Mouse (Mus musculus) limb, embryonic 12.5 days (tissue): ENCODE measurements around the gene Gm26566. TPM values are rescaled to one million over a fixed set of nuclear protein-coding genes. Genes with fewer than 3 reads are reported as not detected.
"Not testable (repeated sequence)": the region's sequence is repeated elsewhere in the genome, so short reads cannot be mapped to it uniquely, and the experiment has no call there.

ENCODE experiments used
- ATAC-seq: fragments of 200-750 bp; cut with Nextera tagmentation; 2 replicates; pipeline ENCODE4 v1.8.0; 2017; ENCODE audit warnings: low read depth, moderate TSS enrichment; ENCODE audit not compliant: insufficient number of reproducible peaks, insufficient read depth, low FRiP score, low TSS enrichment
- H3K27ac ChIP-seq: fragments of 300-500 bp; sonication (generic); 2 replicates; pipeline ENCODE4 v1.5.1; 2016; ENCODE audit warnings: mild to moderate bottlenecking, moderate library complexity
- H3K27me3 ChIP-seq: fragments of 300-500 bp; sonication (generic); 2 replicates; pipeline ENCODE4 v1.6.1; 2016; ENCODE audit warnings: mild to moderate bottlenecking, moderate library complexity
- H3K36me3 ChIP-seq: fragments of 300-500 bp; sonication (generic); 2 replicates; pipeline ENCODE4 v1.6.1; 2016; ENCODE audit warnings: mild to moderate bottlenecking, moderate library complexity
- H3K4me1 ChIP-seq: fragments of 300-500 bp; sonication (generic); replicated peaks from 2 replicates; pipeline ENCODE4 v1.6.1; 2016
- H3K4me2 ChIP-seq: fragments of 300-500 bp; sonication (generic); 2 replicates; pipeline ENCODE4 v1.6.1; 2016; ENCODE audit warnings: mild to moderate bottlenecking, moderate library complexity
- H3K4me3 ChIP-seq: fragments of 300-500 bp; sonication (generic); replicated peaks from 2 replicates; pipeline ENCODE4 v1.5.1; 2016; ENCODE audit warnings: mild to moderate bottlenecking
- H3K9ac ChIP-seq: fragments of 300-500 bp; sonication (generic); replicated peaks from 2 replicates; pipeline ENCODE4 v1.6.1; 2016; ENCODE audit warnings: mild to moderate bottlenecking, moderate library complexity
- H3K9me3 ChIP-seq: fragments of 300-500 bp; sonication (generic); 2 replicates; pipeline ENCODE4 v1.6.1; 2016; ENCODE audit warnings: mild to moderate bottlenecking, moderate library complexity
- WGBS: fragments of 180-500 bp; shearing (Covaris S2); methylation state at CpG from one replicate; pipeline ENCODE4 v1.1.7; 2016; 5-methylcytosine and 5-hydroxymethylcytosine counted together
- polyA plus RNA-seq: library from polyadenylated mRNA; unstranded; fragments of >200 nt; fragmentation: Nextera tagmentation; extraction: Ambion mirVana; gene quantifications from 2 replicates; pipeline ENCODE4 v1.2.1, GENCODE M21; 2016

Gene Gm26566
- polyA plus RNA-seq, 1 experiment from 2014 or later: 1.4 TPM

GRCm38 (mm10) chr4:88741426-88741825 lies 19.8 kb downstream of the Gm26566 start:
- Histone ChIP-seq H3K27ac (no peak overlapping the region), H3K4me2 (no peak overlapping the region), H3K9me3 (no peaks in the 10 kb centered on the region), H3K27me3 (0 out of 2 replicates have a peak, but pooled peaks cover 6% of the 10 kb centered on the region), H3K36me3 (no peaks in the 10 kb centered on the region), H3K4me1 (peaks cover 12% of the 10 kb centered on the region), H3K9ac (no peak overlapping the region), H3K4me3 (no peak overlapping the region)
- no peak for ATAC-seq
- 87% methylated on average over 4 of the region's 4 CpGs for WGBS

- Histone ChIP-seq H3K36me3 (no peaks in the 10 kb centered on the region), H3K9ac (no peak overlapping the region; the same call in 1 of the 2 replicates), H3K27ac (no peak overlapping the region), H3K4me1 (peaks cover 15% of the 10 kb centered on the region), H3K9me3 (no peaks in the 10 kb centered on the region), H3K27me3 (peaks cover 4% of the 10 kb centered on the region; the same call in 1 of the 2 replicates), H3K4me2 (no peak overlapping the region), H3K4me3 (no peak overlapping the region)
- ATAC-seq: no peak
- WGBS: 75% methylated on average over 7 of the region's 7 CpGs
These were observed 21.3 kb downstream of the Gm26566 start for GRCm38 (mm10) chr4:88742771-88743371.

GRCm38 (mm10) chr4:88744207-88744606 lies 22.6 kb downstream of the Gm26566 start:
- Histone ChIP-seq H3K4me3 (no peak overlapping the region), H3K9me3 (no peaks in the 10 kb centered on the region), H3K4me2 (no peak overlapping the region), H3K27me3 (peaks cover 7% of the 10 kb centered on the region), H3K9ac (no peak overlapping the region), H3K4me1 (peaks cover 17% of the 10 kb centered on the region), H3K27ac (no peak overlapping the region), H3K36me3 (no peaks in the 10 kb centered on the region)
- 70% methylated on average over 3 of the region's 3 CpGs for WGBS
- ATAC-seq: no peak

- Histone ChIP-seq H3K9me3 (no peaks in the 10 kb centered on the region), H3K4me2 (no peak overlapping the region), H3K4me3 (no peak overlapping the region), H3K27me3 (peaks cover 5% of the 10 kb centered on the region), H3K9ac (no peak overlapping the region), H3K27ac (no peak overlapping the region), H3K4me1 (peaks cover 17% of the 10 kb centered on the region), H3K36me3 (no peaks in the 10 kb centered on the region)
- ATAC-seq: no peak
- WGBS: 25% methylated on average over 6 of the region's 6 CpGs
These were observed 28.3 kb downstream of the Gm26566 start for GRCm38 (mm10) chr4:88749926-88750325.

GRCm38 (mm10) chr4:88754818-88755340 lies 33.3 kb downstream of the Gm26566 start, which contains the start of gene Gm13271:
Gene Gm13271, plus strand, starts transcription at chr4:88754868.
- H3K27ac ChIP-seq, H3K36me3 ChIP-seq, H3K4me3 ChIP-seq, H3K27me3 ChIP-seq, H3K4me1 ChIP-seq, ATAC-seq, H3K9me3 ChIP-seq, H3K4me2 ChIP-seq, H3K9ac ChIP-seq: not testable (repeated sequence)
- WGBS: 79% methylated on average over 15 of the region's 15 CpGs

GRCm38 (mm10) chr4:88756581-88757513 lies 35.2 kb downstream of the Gm26566 start:
- peak overlapping the region; percentile 59 for H3K9ac ChIP-seq
- H3K27ac ChIP-seq: peak overlapping the region; percentile 96
- H3K4me1 ChIP-seq, H3K27me3 ChIP-seq, ATAC-seq, H3K9me3 ChIP-seq, H3K36me3 ChIP-seq: not testable (repeated sequence)
- H3K4me2 ChIP-seq: peak overlapping the region; percentile 70
- 11% methylated on average over 29 of the region's 31 CpGs for WGBS
- H3K4me3 ChIP-seq: peak overlapping the region; percentile 52

- H3K9ac ChIP-seq: peak overlapping the region; percentile 59; the same call in 1 of the 2 replicates
- not testable (repeated sequence) for H3K27me3 ChIP-seq, H3K36me3 ChIP-seq, H3K9me3 ChIP-seq, H3K4me1 ChIP-seq
- H3K27ac ChIP-seq: peak overlapping the region; percentile 96
- H3K4me2 ChIP-seq: peak overlapping the region; percentile 70
- peak; percentile 100 for ATAC-seq
- under 1% methylated on average over 21 of the region's 21 CpGs for WGBS
- peak overlapping the region; percentile 52 for H3K4me3 ChIP-seq
These were observed 36.0 kb downstream of the Gm26566 start for GRCm38 (mm10) chr4:88757628-88758031.

GRCm38 (mm10) chr4:88758751-88759150 lies 37.1 kb downstream of the Gm26566 start:
- not testable (repeated sequence) for H3K4me3 ChIP-seq, H3K27me3 ChIP-seq, H3K27ac ChIP-seq, ATAC-seq, H3K4me2 ChIP-seq, H3K36me3 ChIP-seq, H3K4me1 ChIP-seq, H3K9me3 ChIP-seq, H3K9ac ChIP-seq
- WGBS: 88% methylated on average over 9 of the region's 9 CpGs

GRCm38 (mm10) chr4:88759610-88760268 lies 38.1 kb downstream of the Gm26566 start, which contains the start of gene Gm13283:
Gene Gm13283, plus strand, starts transcription at chr4:88760119.
- not testable (repeated sequence) for ATAC-seq, H3K4me1 ChIP-seq, H3K27me3 ChIP-seq, H3K9me3 ChIP-seq, H3K36me3 ChIP-seq
- WGBS: 29% methylated on average over 7 of the region's 14 CpGs
- H3K4me3 ChIP-seq: peak within 1 kb of the TSS; percentile 34
- H3K4me2 ChIP-seq: peak within 1 kb of the TSS; percentile 50
- H3K9ac ChIP-seq: 0 out of 2 replicates have a peak within 1 kb of the TSS, but pooled peaks have one; percentile 34
- peak within 1 kb of the TSS; percentile 72; the same call in 1 of the 2 replicates for H3K27ac ChIP-seq

- not testable (repeated sequence) for H3K4me1 ChIP-seq, H3K9me3 ChIP-seq, ATAC-seq, H3K27me3 ChIP-seq, H3K36me3 ChIP-seq
- Histone ChIP-seq H3K4me3 (peak overlapping the region; percentile 34), H3K9ac (0 out of 2 replicates have a peak overlapping the region, but pooled peaks have one; percentile 34), H3K27ac (peak overlapping the region; percentile 72; the same call in 1 of the 2 replicates), H3K4me2 (peak overlapping the region; percentile 50)
- WGBS: under 1% methylated on average over 23 of the region's 28 CpGs
These were observed 38.8 kb downstream of the Gm26566 start for GRCm38 (mm10) chr4:88760431-88760830.

- H3K9ac ChIP-seq, H3K4me1 ChIP-seq, ATAC-seq, H3K36me3 ChIP-seq, H3K4me2 ChIP-seq, H3K4me3 ChIP-seq, H3K9me3 ChIP-seq, H3K27me3 ChIP-seq, H3K27ac ChIP-seq: not testable (repeated sequence)
- WGBS: 68% methylated on average over 6 of the region's 8 CpGs
These were observed 40.2 kb downstream of the Gm26566 start for GRCm38 (mm10) chr4:88761776-88762175.
